Mouse (Mus musculus): ENCODE results near the gene 4933427D14Rik. TPM values are rescaled to one million over a fixed set of nuclear protein-coding genes. Genes with fewer than 3 reads are reported as not detected.

The 4933427D14Rik gene
- polyA plus RNA-seq, 1 experiment from 2014 or later = 4.9 TPM

GRCm38 (mm10) chr11:72142889-72143288, 64.4 kb downstream of the 4933427D14Rik start:
- H3K4me3 ChIP-seq (ENCODE audit: inconsistent target) = no peak overlapping the region
- no peak overlapping the region for H3K27ac ChIP-seq
- no peaks in the 10 kb centered on the region for H3K36me3 ChIP-seq (ENCODE audit: inconsistent target)
- WGBS (ENCODE audit: missing documents) = 55% methylated on average over 10 of the region's 10 CpGs
- no peaks in the 10 kb centered on the region for H3K79me2 ChIP-seq (ENCODE audit: inconsistent target)

GRCm38 (mm10) chr11:72140198-72140597, 67.1 kb downstream of the 4933427D14Rik start:
- 81% methylated on average over 6 of the region's 6 CpGs for WGBS (ENCODE audit: missing documents)
- H3K4me3 ChIP-seq (ENCODE audit: inconsistent target) = no peak overlapping the region
- no peak overlapping the region for H3K27ac ChIP-seq
- no peaks in the 10 kb centered on the region for H3K79me2 ChIP-seq (ENCODE audit: inconsistent target)
- H3K36me3 ChIP-seq (ENCODE audit: inconsistent target) = no peaks in the 10 kb centered on the region

- no peak overlapping the region for H3K4me3 ChIP-seq (ENCODE audit: inconsistent target)
- 48% methylated on average over 11 of the region's 11 CpGs for WGBS (ENCODE audit: missing documents)
- H3K79me2 ChIP-seq (ENCODE audit: inconsistent target) = no peaks in the 10 kb centered on the region
- H3K27ac ChIP-seq = no peak overlapping the region
- no peaks in the 10 kb centered on the region for H3K36me3 ChIP-seq (ENCODE audit: inconsistent target)
Measured at GRCm38 (mm10) chr11:72136231-72136982, 70.9 kb downstream of the 4933427D14Rik start.

- H3K79me2 ChIP-seq (ENCODE audit: inconsistent target) = no peaks in the 10 kb centered on the region
- H3K27ac ChIP-seq = no peak within 1 kb of the TSS
- H3K36me3 ChIP-seq (ENCODE audit: inconsistent target) = no peaks in the 10 kb centered on the region
- H3K4me3 ChIP-seq (ENCODE audit: inconsistent target) = no peak within 1 kb of the TSS
- WGBS (ENCODE audit: missing documents) = 3% methylated on average over 96 of the region's 107 CpGs
Measured at GRCm38 (mm10) chr11:72135383-72136158, 71.7 kb downstream of the 4933427D14Rik start, which contains the start of gene Pitpnm3. TSS of gene Pitpnm3 (minus strand) at chr11:72135778.

GRCm38 (mm10) chr11:72134536-72135382, 72.5 kb downstream of the 4933427D14Rik start:
- Histone ChIP-seq H3K27ac (no peak overlapping the region), H3K79me2 (ENCODE audit: inconsistent target) (no peaks in the 10 kb centered on the region), H3K4me3 (ENCODE audit: inconsistent target) (no peak overlapping the region), H3K36me3 (ENCODE audit: inconsistent target) (no peaks in the 10 kb centered on the region)
- 25% methylated on average over 24 of the region's 24 CpGs for WGBS (ENCODE audit: missing documents)

- H3K79me2 ChIP-seq (ENCODE audit: inconsistent target) = no peaks in the 10 kb centered on the region
- H3K27ac ChIP-seq = no peak overlapping the region
- 70% methylated on average over 10 of the region's 10 CpGs for WGBS (ENCODE audit: missing documents)
- no peak overlapping the region for H3K4me3 ChIP-seq (ENCODE audit: inconsistent target)
- no peaks in the 10 kb centered on the region for H3K36me3 ChIP-seq (ENCODE audit: inconsistent target)
Measured at GRCm38 (mm10) chr11:72133075-72133474, 74.2 kb downstream of the 4933427D14Rik start.

- WGBS (ENCODE audit: missing documents) = 30% methylated on average over 3 of the region's 3 CpGs
- H3K4me3 ChIP-seq (ENCODE audit: inconsistent target) = no peak overlapping the region
- no peaks in the 10 kb centered on the region for H3K79me2 ChIP-seq (ENCODE audit: inconsistent target)
- no peak overlapping the region for H3K27ac ChIP-seq
- no peaks in the 10 kb centered on the region for H3K36me3 ChIP-seq (ENCODE audit: inconsistent target)
Measured at GRCm38 (mm10) chr11:72132266-72132665, 75.0 kb downstream of the 4933427D14Rik start.

- Histone ChIP-seq H3K36me3 (ENCODE audit: inconsistent target) (no peaks in the 10 kb centered on the region), H3K4me3 (ENCODE audit: inconsistent target) (no peak overlapping the region), H3K79me2 (ENCODE audit: inconsistent target) (no peaks in the 10 kb centered on the region), H3K27ac (no peak overlapping the region)
- WGBS (ENCODE audit: missing documents) = 89% methylated on average over 1 of the region's 1 CpGs
Measured at GRCm38 (mm10) chr11:72131697-72132096, 75.6 kb downstream of the 4933427D14Rik start.

GRCm38 (mm10) chr11:72130905-72131304, 76.4 kb downstream of the 4933427D14Rik start:
- H3K36me3 ChIP-seq (ENCODE audit: inconsistent target) = no peaks in the 10 kb centered on the region
- H3K27ac ChIP-seq = no peak overlapping the region
- WGBS (ENCODE audit: missing documents) = 81% methylated on average over 3 of the region's 3 CpGs
- H3K4me3 ChIP-seq (ENCODE audit: inconsistent target) = no peak overlapping the region
- H3K79me2 ChIP-seq (ENCODE audit: inconsistent target) = no peaks in the 10 kb centered on the region

- H3K79me2 ChIP-seq (ENCODE audit: inconsistent target) = no peaks in the 10 kb centered on the region
- H3K27ac ChIP-seq = no peak overlapping the region
- 68% methylated on average over 3 of the region's 3 CpGs for WGBS (ENCODE audit: missing documents)
- H3K4me3 ChIP-seq (ENCODE audit: inconsistent target) = no peak overlapping the region
- H3K36me3 ChIP-seq (ENCODE audit: inconsistent target) = no peaks in the 10 kb centered on the region
Measured at GRCm38 (mm10) chr11:72130472-72130871, 76.8 kb downstream of the 4933427D14Rik start.

- 20% methylated on average over 11 of the region's 11 CpGs for WGBS (ENCODE audit: missing documents)
- Histone ChIP-seq H3K36me3 (ENCODE audit: inconsistent target) (no peaks in the 10 kb centered on the region), H3K4me3 (ENCODE audit: inconsistent target) (no peak overlapping the region), H3K79me2 (ENCODE audit: inconsistent target) (no peaks in the 10 kb centered on the region), H3K27ac (no peak overlapping the region)
Measured at GRCm38 (mm10) chr11:72130021-72130420, 77.2 kb downstream of the 4933427D14Rik start.

- H3K27ac ChIP-seq = no peak overlapping the region
- H3K36me3 ChIP-seq (ENCODE audit: inconsistent target) = no peaks in the 10 kb centered on the region
- WGBS (ENCODE audit: missing documents) = 77% methylated on average over 8 of the region's 8 CpGs
- H3K4me3 ChIP-seq (ENCODE audit: inconsistent target) = no peak overlapping the region
- no peaks in the 10 kb centered on the region for H3K79me2 ChIP-seq (ENCODE audit: inconsistent target)
Measured at GRCm38 (mm10) chr11:72129032-72129894, 78.0 kb downstream of the 4933427D14Rik start.

- Histone ChIP-seq H3K36me3 (ENCODE audit: inconsistent target) (no peaks in the 10 kb centered on the region), H3K27ac (no peak overlapping the region), H3K4me3 (ENCODE audit: inconsistent target) (no peak overlapping the region), H3K79me2 (ENCODE audit: inconsistent target) (no peaks in the 10 kb centered on the region)
- WGBS (ENCODE audit: missing documents) = 83% methylated on average over 5 of the region's 5 CpGs
Measured at GRCm38 (mm10) chr11:72127450-72128189, 79.6 kb downstream of the 4933427D14Rik start.
